Mouse (Mus musculus) neutrophil, adult 65 days (primary cell): ENCODE results near the gene Kalrn. TPM values are rescaled to one million over a fixed set of nuclear protein-coding genes. Genes with fewer than 3 reads are reported as not detected.

Source experiments
- total RNA-seq: library from RNA; stranded (reverse); gene quantifications from 2 replicates; pipeline ENCODE4 v1.2.4, GENCODE M21; 2023

Kalrn gene
- 1.5 and 1.9 TPM in 2 replicates for total RNA-seq

GRCm38 (mm10) chr16:34573151-34573802 is at the start of gene Kalrn:
Gene Kalrn (minus strand): TSS chr16:34573532.

GRCm38 (mm10) chr16:33966538-33967282 is 606.6 kb downstream of the Kalrn start, which contains the start of gene Umps:
Gene Umps (minus strand): TSS chr16:33967038.

Other genes starting within 250 kb of the Kalrn start
- not detected in 2 replicates for gene Ropn1, start 76.4 kb upstream of the Kalrn start, total RNA-seq
- 1.8 and 2.5 TPM in 2 replicates for gene Ccdc14, start 117.1 kb upstream of the Kalrn start, total RNA-seq
- 1.6 and 2.0 TPM in 2 replicates for gene Mylk, start 171.7 kb upstream of the Kalrn start, total RNA-seq